Mouse (Mus musculus) stomach, embryonic 15.5 days (tissue): ENCODE data around the gene Olfr638. TPM values are rescaled to one million over a fixed set of nuclear protein-coding genes. Genes with fewer than 3 reads are reported as not detected.

Experiments used
- polyA plus RNA-seq: library from polyadenylated mRNA; unstranded; fragments of >200 nt; fragmentation: Nextera tagmentation; extraction: Ambion mirVana; gene quantifications from 2 replicates; pipeline ENCODE4 v1.2.1, GENCODE M21; 2015

The Olfr638 gene
- polyA plus RNA-seq, 1 experiment from 2014 or later, result not detected

Other genes starting within 250 kb of the Olfr638 start
- not detected in 2 replicates for gene Olfr630, start 241.4 kb upstream of the Olfr638 start, polyA plus RNA-seq
- gene Olfr69, start 227.2 kb upstream of the Olfr638 start, polyA plus RNA-seq, result not detected in 2 replicates
- not detected in 2 replicates for gene Olfr68, start 219.0 kb upstream of the Olfr638 start, polyA plus RNA-seq
- not detected in 2 replicates for gene Olfr67, start 206.9 kb upstream of the Olfr638 start, polyA plus RNA-seq
- 3,099 and 5,430 TPM in 2 replicates for gene Hbb-bt, start 184.8 kb upstream of the Olfr638 start, polyA plus RNA-seq
- gene Hbb-bs, start 170.7 kb upstream of the Olfr638 start, polyA plus RNA-seq, result 8,336 and 14,080 TPM in 2 replicates
- gene Hbb-bh2, start 158.2 kb upstream of the Olfr638 start, polyA plus RNA-seq, result not detected in 2 replicates
- gene Hbb-bh1, start 155.6 kb upstream of the Olfr638 start, polyA plus RNA-seq, result 4.5 and 5.1 TPM in 2 replicates
- gene Hbb-y, start 145.5 kb upstream of the Olfr638 start, polyA plus RNA-seq, result 247 and 357 TPM in 2 replicates
- not detected in 2 replicates for gene Olfr66, start 112.5 kb upstream of the Olfr638 start, polyA plus RNA-seq
- not detected in 2 replicates for gene Olfr64, start 104.3 kb upstream of the Olfr638 start, polyA plus RNA-seq
- gene Olfr65, start 95.3 kb upstream of the Olfr638 start, polyA plus RNA-seq, result not detected in 2 replicates
- gene Olfr631, start 69.9 kb upstream of the Olfr638 start, polyA plus RNA-seq, result not detected in 2 replicates
- gene Olfr632, start 64.4 kb upstream of the Olfr638 start, polyA plus RNA-seq, result not detected in 2 replicates
- not detected in 2 replicates for gene Olfr633, start 54.3 kb upstream of the Olfr638 start, polyA plus RNA-seq
- not detected in 2 replicates for gene Olfr635, start 27.6 kb upstream of the Olfr638 start, polyA plus RNA-seq
- gene Olfr639, start 18.6 kb downstream of the Olfr638 start, polyA plus RNA-seq, result not detected in 2 replicates
- not detected in 2 replicates for gene Olfr640, start 26.8 kb downstream of the Olfr638 start, polyA plus RNA-seq
- gene Olfr641, start 36.7 kb downstream of the Olfr638 start, polyA plus RNA-seq, result not detected in 2 replicates
- not detected in 2 replicates for gene Olfr642, start 53.9 kb downstream of the Olfr638 start, polyA plus RNA-seq
- not detected in 2 replicates for gene 4930516K23Rik, start 62.7 kb downstream of the Olfr638 start, polyA plus RNA-seq
- gene Olfr644, start 73.1 kb downstream of the Olfr638 start, polyA plus RNA-seq, result not detected in 2 replicates
- gene Olfr645, start 86.7 kb downstream of the Olfr638 start, polyA plus RNA-seq, result not detected in 2 replicates
- not detected in 2 replicates for gene Olfr646, start 106.1 kb downstream of the Olfr638 start, polyA plus RNA-seq
- not detected in 2 replicates for gene Ubqln5, start 131.1 kb downstream of the Olfr638 start, polyA plus RNA-seq
- not detected in 2 replicates for gene Olfr643, start 138.7 kb downstream of the Olfr638 start, polyA plus RNA-seq
- gene Ubqln3, start 144.5 kb downstream of the Olfr638 start, polyA plus RNA-seq, result not detected in 2 replicates
- not detected in 2 replicates for gene Ubqlnl, start 151.8 kb downstream of the Olfr638 start, polyA plus RNA-seq
- not detected in 2 replicates for gene Olfm5, start 166.1 kb downstream of the Olfr638 start, polyA plus RNA-seq
- gene Olfr648, start 184.6 kb downstream of the Olfr638 start, polyA plus RNA-seq, result 0.24 and 0.26 TPM in 2 replicates
- not detected in 2 replicates for gene Olfr649, start 197.2 kb downstream of the Olfr638 start, polyA plus RNA-seq
- gene Trim6, start 220.0 kb downstream of the Olfr638 start, polyA plus RNA-seq, result 0.97 and 1.1 TPM in 2 replicates
- 2.1 and 2.4 TPM in 2 replicates for gene Trim34a, start 245.7 kb downstream of the Olfr638 start, polyA plus RNA-seq